Mouse (Mus musculus) hindbrain, embryonic 10.5 days (tissue): ENCODE data around the gene Foxr1. TPM values are rescaled to one million over a fixed set of nuclear protein-coding genes. Genes with fewer than 3 reads are reported as not detected.
"Not testable (repeated sequence)": the region's sequence is repeated elsewhere in the genome, so short reads cannot be mapped to it uniquely, and the experiment has no call there.

Source experiments
- DNase-seq: peaks from one replicate; pipeline ENCODE4 v3.0.0-alpha.2; 2017; ENCODE audit warnings: low spot score
- H3K27ac ChIP-seq: fragments of 300-500 bp; sonication (generic); 2 replicates; pipeline ENCODE4 v1.5.1; 2016; ENCODE audit warnings: mild to moderate bottlenecking, moderate library complexity
- H3K27me3 ChIP-seq: fragments of 300-500 bp; sonication (generic); 2 replicates; pipeline ENCODE4 v1.6.1; 2016; ENCODE audit warnings: mild to moderate bottlenecking; ENCODE audit not compliant: poor library complexity, insufficient read depth, severe bottlenecking
- H3K36me3 ChIP-seq: fragments of 300-500 bp; sonication (generic); 2 replicates; pipeline ENCODE4 v1.6.1; 2016; ENCODE audit warnings: mild to moderate bottlenecking, moderate library complexity
- H3K4me1 ChIP-seq: fragments of 300-500 bp; sonication (generic); replicated peaks from 2 replicates; pipeline ENCODE4 v1.6.1; 2016; ENCODE audit warnings: mild to moderate bottlenecking
- H3K4me3 ChIP-seq: fragments of 300-500 bp; sonication (generic); 2 replicates; pipeline ENCODE4 v1.5.1; 2016; ENCODE audit warnings: mild to moderate bottlenecking, moderate library complexity
- H3K9me3 ChIP-seq: fragments of 300-500 bp; sonication (generic); 2 replicates; pipeline ENCODE4 v1.6.1; 2016; ENCODE audit warnings: mild to moderate bottlenecking, moderate library complexity
- WGBS: fragments of 180-500 bp; shearing (Covaris S2); methylation state at CpG from one replicate; pipeline ENCODE4 v1.1.7; 2016; 5-methylcytosine and 5-hydroxymethylcytosine counted together
- polyA plus RNA-seq: library from polyadenylated mRNA; unstranded; fragments of >200 nt; fragmentation: Nextera tagmentation; extraction: Ambion mirVana; gene quantifications from 2 replicates; pipeline ENCODE4 v1.2.1, GENCODE M21; 2016

Foxr1 gene
- polyA plus RNA-seq, 1 experiment from 2014 or later = not detected

GRCm38 (mm10) chr9:44419730-44420129, 21.2 kb downstream of the Foxr1 start:
- 94% methylated on average over 9 of the region's 9 CpGs for WGBS
- Histone ChIP-seq H3K4me1 (peaks cover 14% of the 10 kb centered on the region), H3K36me3 (peaks cover 14% of the 10 kb centered on the region)
- not testable (repeated sequence) for DNase-seq, H3K27me3 ChIP-seq, H3K4me3 ChIP-seq, H3K9me3 ChIP-seq, H3K27ac ChIP-seq

DNA sequence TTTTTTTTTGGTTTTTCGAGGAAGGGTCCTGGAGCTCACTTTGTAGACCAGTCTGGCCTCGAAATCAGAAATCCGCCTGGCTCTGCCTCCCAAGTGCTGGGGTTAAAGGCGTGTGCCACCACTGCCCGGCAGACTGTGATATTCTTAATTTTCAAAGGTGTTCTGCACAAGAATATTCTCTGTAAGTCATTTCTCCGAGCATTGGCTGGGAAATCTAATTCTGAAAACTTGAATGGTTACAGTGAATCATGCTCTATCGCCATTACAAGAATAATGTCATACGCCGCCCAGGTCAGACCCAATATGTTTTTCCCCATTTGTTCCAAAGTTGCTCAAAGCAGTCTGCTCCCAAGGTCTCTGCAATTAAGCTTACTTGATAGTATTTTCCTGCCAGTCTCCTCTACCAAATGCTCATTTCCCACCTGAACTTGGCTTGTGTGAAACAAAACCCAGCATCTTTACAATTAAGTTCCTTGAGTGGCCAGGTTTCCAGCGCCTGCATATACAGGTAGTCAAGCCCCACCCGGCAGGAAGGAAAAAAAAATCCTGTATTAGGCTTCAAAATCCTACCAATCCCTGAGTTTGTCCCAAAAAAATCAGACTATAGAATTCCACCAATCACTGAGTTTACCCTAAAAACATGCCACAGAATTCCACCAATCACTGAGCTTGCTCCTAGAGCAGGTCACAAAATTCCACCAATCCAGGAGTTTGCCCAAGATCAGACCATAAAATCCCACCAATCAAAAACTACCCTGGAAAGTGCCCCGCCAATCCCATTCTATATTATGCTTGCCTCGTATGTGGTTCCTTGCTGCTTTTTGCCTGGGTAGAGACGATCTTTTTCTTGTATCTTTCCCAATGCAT, 22.2 kb downstream of the Foxr1 start, which contains the start of gene Ccdc84:
Gene Ccdc84 (minus strand): TSS at position 51 of the 867 bp plus-strand sequence.
- Histone ChIP-seq H3K27ac (peak within 1 kb of the TSS; percentile 92), H3K4me3 (peak within 1 kb of the TSS; percentile 85), H3K9me3 (0 out of 2 replicates have a peak, but pooled peaks cover 5% of the 10 kb centered on the region), H3K27me3 (no peaks in the 10 kb centered on the region), H3K36me3 (peaks cover 24% of the 10 kb centered on the region), H3K4me1 (peaks cover 14% of the 10 kb centered on the region)
- 81% methylated on average over 14 of the region's 14 CpGs for WGBS
- no peak for DNase-seq

- no peaks in the 10 kb centered on the region for H3K27me3 ChIP-seq
- 0 out of 2 replicates have a peak, but pooled peaks cover 5% of the 10 kb centered on the region for H3K9me3 ChIP-seq
- H3K4me1 ChIP-seq = peaks cover 14% of the 10 kb centered on the region
- H3K4me3 ChIP-seq = peak overlapping the region; percentile 85
- peak overlapping the region; percentile 92 for H3K27ac ChIP-seq
- DNase-seq = peak; percentile 92
- H3K36me3 ChIP-seq = peaks cover 32% of the 10 kb centered on the region
- WGBS = under 1% methylated on average over 38 of the region's 38 CpGs
These were observed 23.0 kb downstream of the Foxr1 start for GRCm38 (mm10) chr9:44417892-44418363.

GRCm38 (mm10) chr9:44417156-44417891, 23.6 kb downstream of the Foxr1 start:
- Histone ChIP-seq H3K4me3 (peak overlapping the region; percentile 85), H3K27ac (peak overlapping the region; percentile 92), H3K4me1 (peaks cover 14% of the 10 kb centered on the region), H3K9me3 (0 out of 2 replicates have a peak, but pooled peaks cover 5% of the 10 kb centered on the region), H3K36me3 (peaks cover 39% of the 10 kb centered on the region), H3K27me3 (no peaks in the 10 kb centered on the region)
- DNase-seq = no peak
- 9% methylated on average over 26 of the region's 26 CpGs for WGBS

- H3K9me3 ChIP-seq = no peaks in the 10 kb centered on the region
- peaks cover 76% of the 10 kb centered on the region for H3K36me3 ChIP-seq
These were observed 28.2 kb downstream of the Foxr1 start for GRCm38 (mm10) chr9:44412781-44413180.

GRCm38 (mm10) chr9:44412306-44412705, 28.6 kb downstream of the Foxr1 start:
- WGBS = 88% methylated on average over 4 of the region's 4 CpGs
- peaks cover 76% of the 10 kb centered on the region for H3K36me3 ChIP-seq
- DNase-seq = no peak

More at GRCm38 (mm10) chr9:44412781-44413180, 28.2 kb downstream of the Foxr1 start:
- H3K4me1 ChIP-seq = peaks cover 21% of the 10 kb centered on the region
- no peaks in the 10 kb centered on the region for H3K27me3 ChIP-seq
- WGBS = 90% methylated on average over 2 of the region's 2 CpGs
- H3K4me3 ChIP-seq = no peak overlapping the region
- no peak overlapping the region for H3K27ac ChIP-seq
- DNase-seq = no peak

DNA sequence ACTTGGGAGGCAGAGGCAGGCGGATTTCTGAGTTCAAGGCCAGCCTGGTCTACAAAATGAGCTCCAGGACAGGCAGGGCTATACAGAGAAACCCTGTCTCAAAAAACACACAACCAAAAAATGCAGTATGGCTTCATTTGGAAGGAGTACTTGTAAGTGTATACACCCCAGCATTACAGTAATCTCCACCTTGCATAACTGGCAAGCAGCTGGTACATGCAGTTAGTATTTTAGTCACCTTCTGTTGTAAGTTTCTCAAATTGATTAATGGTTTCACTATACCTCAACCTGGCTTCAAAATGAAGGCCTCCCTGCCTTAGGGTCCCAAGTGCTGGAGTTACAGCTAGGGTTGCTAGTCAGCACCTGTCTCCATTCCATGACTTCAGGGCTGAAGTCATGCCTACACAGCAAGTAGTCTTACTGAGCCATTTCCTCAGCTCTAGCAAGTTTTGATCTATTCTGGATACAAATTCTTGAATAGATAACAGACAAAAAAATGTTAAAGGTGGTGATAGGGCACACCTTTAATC, 29.3 kb downstream of the Foxr1 start:
- Histone ChIP-seq H3K27me3 (no peaks in the 10 kb centered on the region), H3K4me1 (peaks cover 13% of the 10 kb centered on the region), H3K4me3 (no peak overlapping the region), H3K27ac (no peak overlapping the region), H3K9me3 (no peaks in the 10 kb centered on the region), H3K36me3 (peaks cover 76% of the 10 kb centered on the region)
- 86% methylated on average over 1 of the region's 1 CpGs for WGBS
- DNase-seq = no peak

More at GRCm38 (mm10) chr9:44412306-44412705, 28.6 kb downstream of the Foxr1 start:
- Histone ChIP-seq H3K9me3 (no peaks in the 10 kb centered on the region), H3K4me3 (no peak overlapping the region), H3K27ac (no peak overlapping the region), H3K4me1 (peaks cover 17% of the 10 kb centered on the region), H3K27me3 (no peaks in the 10 kb centered on the region)

- Histone ChIP-seq H3K27me3 (no peaks in the 10 kb centered on the region), H3K27ac (no peak overlapping the region), H3K9me3 (no peaks in the 10 kb centered on the region), H3K4me1 (peaks cover 17% of the 10 kb centered on the region), H3K4me3 (no peak overlapping the region), H3K36me3 (peaks cover 71% of the 10 kb centered on the region)
- DNase-seq = no peak
- 90% methylated on average over 2 of the region's 2 CpGs for WGBS
These were observed 30.1 kb downstream of the Foxr1 start for GRCm38 (mm10) chr9:44410647-44411336.

DNA sequence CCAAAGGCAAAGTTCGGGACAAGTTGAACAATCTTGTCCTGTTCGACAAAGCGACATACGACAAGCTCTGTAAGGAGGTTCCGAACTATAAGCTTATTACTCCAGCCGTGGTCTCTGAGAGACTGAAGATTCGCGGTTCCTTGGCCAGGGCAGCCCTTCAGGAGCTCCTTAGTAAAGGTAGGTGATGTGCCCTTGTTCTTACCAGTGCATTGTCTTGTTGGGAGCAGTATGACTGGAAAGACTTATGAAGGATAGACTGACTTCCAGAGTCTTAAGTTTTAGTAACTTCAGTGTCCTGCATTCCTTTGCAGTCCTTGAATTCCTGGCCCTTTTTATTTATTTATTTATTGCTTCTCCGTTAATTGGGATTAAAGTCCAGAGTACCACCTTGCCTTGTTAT, 32.2 kb downstream of the Foxr1 start:
- H3K27ac ChIP-seq, H3K27me3 ChIP-seq, DNase-seq, H3K9me3 ChIP-seq: not testable (repeated sequence)
- 84% methylated on average over 9 of the region's 9 CpGs for WGBS
- Histone ChIP-seq H3K4me3 (peak overlapping the region; percentile 83), H3K4me1 (peaks cover 25% of the 10 kb centered on the region), H3K36me3 (peaks cover 75% of the 10 kb centered on the region)

DNA sequence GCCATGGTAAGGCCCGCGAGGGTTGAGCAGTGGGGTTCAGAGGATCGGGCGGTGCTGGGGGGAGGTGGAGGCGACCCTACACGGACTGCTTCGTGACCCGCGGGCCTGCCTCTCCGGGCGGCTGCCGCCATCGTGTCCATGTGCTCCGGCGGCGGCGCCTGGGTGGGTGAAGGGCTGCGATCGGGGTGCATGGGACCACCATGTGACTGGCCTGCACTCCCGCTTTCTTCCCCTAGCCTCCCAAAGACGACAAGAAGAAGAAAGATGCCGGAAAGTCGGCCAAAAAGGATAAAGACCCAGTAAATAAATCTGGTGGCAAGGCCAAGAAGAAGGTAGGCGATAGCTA, 33.2 kb downstream of the Foxr1 start:
- H3K4me1 ChIP-seq = peaks cover 25% of the 10 kb centered on the region
- no peaks in the 10 kb centered on the region for H3K9me3 ChIP-seq
- DNase-seq = no peak
- peak overlapping the region; percentile 83 for H3K4me3 ChIP-seq
- H3K36me3 ChIP-seq = peaks cover 74% of the 10 kb centered on the region
- peak overlapping the region; percentile 94 for H3K27ac ChIP-seq
- no peaks in the 10 kb centered on the region for H3K27me3 ChIP-seq
- WGBS = under 1% methylated on average over 24 of the region's 24 CpGs

DNA sequence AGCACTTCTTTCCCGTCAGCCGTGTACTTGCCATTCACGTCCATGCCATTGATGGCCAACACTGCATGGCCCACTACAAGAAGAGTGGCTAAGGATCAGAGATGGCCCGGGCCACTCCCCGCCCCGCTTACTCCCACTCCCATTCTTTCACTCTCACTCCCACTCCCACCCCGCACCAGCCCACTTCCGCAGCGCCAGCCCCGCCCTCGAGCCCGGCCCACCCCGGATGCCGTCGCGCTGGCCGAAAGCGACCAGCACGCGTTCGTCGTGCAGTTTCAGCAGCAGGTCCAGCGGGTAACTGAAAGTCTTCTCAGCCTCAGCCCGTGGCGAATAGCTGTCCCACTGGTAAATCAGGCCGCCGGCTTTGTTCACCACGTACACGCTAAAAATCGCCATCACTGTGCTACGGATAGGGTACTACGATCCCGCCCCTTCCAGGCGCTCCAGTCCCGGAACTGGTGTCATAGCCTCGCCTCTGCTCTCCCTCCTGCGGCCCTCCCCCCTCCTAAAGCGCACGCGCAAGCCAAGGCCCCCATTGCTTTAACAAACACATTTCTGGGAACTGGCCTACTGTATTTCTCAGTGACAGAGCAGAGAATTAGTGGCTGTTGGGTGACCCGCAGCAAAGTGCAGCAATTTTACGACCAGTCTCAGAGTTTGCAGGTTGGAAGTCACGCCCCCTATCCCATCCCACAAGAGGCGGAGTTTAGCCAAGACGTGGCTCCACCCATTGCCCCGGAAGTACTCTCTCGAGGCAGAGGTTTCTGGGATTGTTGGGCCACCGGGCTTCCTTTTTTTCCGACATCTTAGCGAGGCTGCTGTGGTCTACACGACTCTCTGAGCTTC, 33.8 kb downstream of the Foxr1 start, which contains the start of the genes Rps25 and Trappc4:
Gene Rps25 (plus strand): TSS at position 234 of the 846 bp plus-strand sequence.
Gene Trappc4 (minus strand): TSS at position 695 of the 846 bp plus-strand sequence.
- peak; percentile 96 for DNase-seq
- H3K27me3 ChIP-seq = no peaks in the 10 kb centered on the region
- H3K36me3 ChIP-seq = peaks cover 74% of the 10 kb centered on the region
- peak within 1 kb of the TSS; percentile 94 for H3K27ac ChIP-seq
- WGBS = under 1% methylated on average over 51 of the region's 51 CpGs
- H3K9me3 ChIP-seq = no peaks in the 10 kb centered on the region
- H3K4me3 ChIP-seq = peak within 1 kb of the TSS; percentile 83
- H3K4me1 ChIP-seq = peaks cover 25% of the 10 kb centered on the region
